Mouse (Mus musculus): Measurements from ENCODE around the gene Trpv4.

- TF ChIP-seq CTCF (IDR thresholded peaks at IDR 0.05; ENCODE audit: borderline replicate concordance, extremely low read depth, insufficient read depth, insufficient read length) (no peak), POLR2A (IDR thresholded peaks at IDR 0.05; ENCODE audit: borderline replicate concordance, extremely low read depth, insufficient read depth, insufficient read length, poor library complexity, severe bottlenecking) (no peak)
These were observed 18.6 kb downstream of the Trpv4 start for GRCm38 (mm10) chr5:114639645-114639957.
